Mouse (Mus musculus) cerebellum, adult 9-10 months (tissue): ENCODE data around the gene Hexa.

Source experiments
- DNase-seq: peaks from one replicate; pipeline ENCODE4 v3.0.0; 2022

The Hexa gene

GRCm38 (mm10) chr9:59565600-59565999 lies 26.3 kb downstream of the Hexa start:
- DNase-seq: peak; percentile 60

GRCm38 (mm10) chr9:59567111-59567510 lies 27.8 kb downstream of the Hexa start:
- DNase-seq: peak; percentile 47

- DNase-seq: no peak
Observed at GRCm38 (mm10) chr9:59571852-59572251, 32.5 kb downstream of the Hexa start.

GRCm38 (mm10) chr9:59577401-59577800 lies 38.1 kb downstream of the Hexa start:
- no peak for DNase-seq

- peak; percentile 93 for DNase-seq
Observed at GRCm38 (mm10) chr9:59577844-59578504, 38.6 kb downstream of the Hexa start, which contains the start of gene Celf6. Gene Celf6, plus strand, starts transcription at chr9:59577917.

GRCm38 (mm10) chr9:59578505-59578867 lies 39.1 kb downstream of the Hexa start:
- no peak for DNase-seq

GRCm38 (mm10) chr9:59584871-59585308 lies 45.5 kb downstream of the Hexa start:
- peak; percentile 79 for DNase-seq

GRCm38 (mm10) chr9:59588252-59588651 lies 48.9 kb downstream of the Hexa start:
- no peak for DNase-seq

GRCm38 (mm10) chr9:59588710-59589671 lies 49.7 kb downstream of the Hexa start:
- no peak for DNase-seq

GRCm38 (mm10) chr9:59589703-59590439 lies 50.5 kb downstream of the Hexa start:
- no peak for DNase-seq

- DNase-seq: no peak
Observed at GRCm38 (mm10) chr9:59601661-59602060, 62.3 kb downstream of the Hexa start.

GRCm38 (mm10) chr9:59605967-59606366 lies 66.6 kb downstream of the Hexa start:
- DNase-seq: no peak

- no peak for DNase-seq
Observed at GRCm38 (mm10) chr9:59610950-59611349, 71.6 kb downstream of the Hexa start.
